Comparison of ENCODE assay signal across 16 mouse cellular contexts in genomic region chr8:109446896-109447295, GRCm38 (mm10). TPM values are rescaled to one million over a fixed set of nuclear protein-coding genes. Genes with fewer than 3 reads are reported as not detected.
"Had no signal": no experiment of that assay in that cellular context is flagged by ENCODE, and none has a peak within 500 bp of the region (broad histone marks: within the 10 kb centered on the region; RNA-seq: fewer than 3 reads in every experiment).

No protein-coding gene starts in this region.

RNA-seq across cellular contexts. Expression of gene Pmfbp1, which starts 46.9 kb away (rescaled TPM):
- total RNA-seq: liver, adult 2 months; megakaryocyte progenitor cell, adult 5-6 weeks; megakaryocyte, adult 5-6 weeks; megakaryocyte-erythroid progenitor cell, adult 5-6 weeks had no signal
- polyA plus RNA-seq: liver, adult 2 months; liver, embryonic 11.5 days; liver, embryonic 12.5 days; liver, embryonic 13.5 days; liver, embryonic 14.5 days; liver, embryonic 15.5 days; liver, embryonic 16.5 days; liver, postnatal 0 days; lung, embryonic 15.5 days; lung, embryonic 16.5 days; lung, postnatal 0 days; macrophage; myocyte had no signal
